Mouse (Mus musculus): ENCODE data around the gene Tceal5. TPM values are rescaled to one million over a fixed set of nuclear protein-coding genes. Genes with fewer than 3 reads are reported as not detected.

Gene Tceal5
- total RNA-seq, 2 experiments from 2014 or later = 0.50 to 0.94 TPM

DNA sequence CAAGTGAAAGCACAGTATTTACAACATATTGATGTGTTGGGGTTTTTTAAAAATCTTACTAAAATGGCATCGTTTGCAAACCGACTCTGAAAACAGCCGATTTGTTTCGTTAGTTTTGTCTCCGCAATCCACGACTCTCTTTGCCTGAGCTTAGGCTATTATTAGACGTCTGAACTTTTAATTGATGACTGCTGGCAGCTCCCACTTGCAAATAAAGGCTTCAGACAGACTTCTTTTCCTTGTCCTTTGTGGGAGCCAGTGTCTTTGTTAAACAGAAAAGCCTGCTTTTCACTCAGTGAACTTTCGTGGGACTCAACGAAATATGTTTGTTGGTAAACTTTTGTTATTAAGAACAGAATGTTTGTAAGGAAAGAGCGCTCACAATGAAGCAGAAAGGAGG, 30.9 kb downstream of the Tceal5 start:
- no peak for DNase-seq (ENCODE audit: low spot score)
- intact Hi-C loops (cut with DNase I) = no loop called here

DNA sequence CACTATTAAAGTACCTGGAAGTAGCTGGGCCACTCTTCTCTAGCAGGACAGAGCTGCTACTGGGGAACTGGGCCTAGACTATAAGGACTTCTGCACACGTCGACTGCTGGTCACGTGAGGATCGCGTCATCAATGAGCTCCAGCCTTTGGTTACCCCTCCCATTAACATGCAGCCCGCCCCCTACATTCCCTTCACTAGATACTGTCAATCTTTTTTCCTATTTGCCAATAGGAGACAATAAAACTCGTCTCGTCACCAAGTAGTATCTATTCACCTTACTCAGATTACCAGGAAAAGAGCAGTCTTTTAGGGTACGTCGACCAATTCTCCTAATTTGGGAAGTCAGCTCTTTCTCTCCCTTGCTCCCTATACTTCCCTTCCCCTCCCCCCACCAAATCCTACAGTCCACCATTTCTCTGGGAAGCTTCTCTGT, 31.5 kb downstream of the Tceal5 start, which contains the start of gene Tceal8:
TSS of gene Tceal8 (minus strand) at position 225 of the 434 bp plus-strand sequence.
- intact Hi-C loops (cut with DNase I) = no loop called here
- DNase-seq (ENCODE audit: low spot score) = peak; percentile 64

DNA sequence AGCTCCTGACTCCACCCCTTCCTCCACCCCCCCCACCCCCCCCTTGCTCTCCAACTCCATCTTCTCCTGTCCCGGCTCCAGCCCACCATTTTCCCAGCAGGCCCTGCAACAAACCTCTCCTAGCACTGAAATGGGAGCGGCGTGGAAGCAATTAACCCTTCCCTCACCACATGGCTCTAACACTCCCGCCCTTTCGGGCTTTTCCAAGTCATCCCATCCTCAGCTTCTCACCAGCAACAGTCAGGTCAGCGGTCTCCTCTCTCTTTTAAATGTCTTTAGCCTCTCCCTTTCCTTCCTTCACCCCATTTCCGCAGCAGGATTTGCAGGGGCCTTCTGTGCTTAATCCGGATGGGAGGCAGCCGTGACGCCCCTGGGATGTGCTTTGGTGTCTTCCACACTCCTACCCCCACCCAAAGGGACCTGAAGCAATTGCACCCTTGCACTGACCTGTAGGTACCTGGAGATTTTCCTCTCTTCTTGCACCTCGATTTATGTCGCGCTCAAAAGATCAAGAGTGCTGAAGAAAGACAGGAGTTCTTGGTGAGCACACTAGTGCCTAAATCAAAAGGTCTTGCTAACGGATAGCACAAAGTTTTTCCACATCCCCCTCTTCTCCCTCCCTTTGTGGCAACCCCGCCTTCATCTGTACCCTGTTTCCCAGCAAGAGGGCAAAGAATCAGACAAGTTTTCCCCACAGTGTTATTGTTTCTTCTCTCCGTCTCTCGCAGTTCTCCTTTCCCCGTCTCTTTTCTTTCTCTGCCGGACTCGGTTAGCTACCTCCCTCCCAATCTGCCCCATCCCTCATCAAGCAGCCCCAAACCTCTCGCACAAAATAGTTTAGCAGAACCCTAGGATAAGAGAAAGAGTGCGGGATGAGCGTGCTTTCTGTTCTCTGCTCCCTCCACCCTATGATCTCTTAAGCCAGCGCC, 32.2 kb downstream of the Tceal5 start:
- intact Hi-C loops (cut with DNase I) = no loop called here
- peak; percentile 35 for DNase-seq (ENCODE audit: low spot score)

DNA sequence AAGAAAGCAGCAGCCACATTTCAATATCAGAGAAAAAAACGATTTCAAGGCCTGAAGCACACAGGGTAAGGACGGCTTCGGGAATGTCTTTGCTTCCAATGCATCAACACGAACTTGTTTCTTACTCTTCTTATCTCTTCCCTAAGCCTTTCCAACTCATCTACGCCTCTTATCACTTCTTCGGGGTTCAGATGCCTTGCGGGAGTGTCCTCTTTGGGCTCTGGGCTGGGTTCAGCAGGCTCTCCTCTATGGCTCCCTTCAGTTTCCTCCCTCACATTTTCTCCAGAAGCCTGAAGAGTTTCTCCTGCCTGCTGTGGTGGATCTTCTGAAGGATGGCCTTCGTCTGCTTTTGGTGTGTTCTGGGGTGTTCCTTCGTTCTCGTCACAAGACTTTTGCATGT, 33.1 kb downstream of the Tceal5 start:
- intact Hi-C loops (cut with DNase I) = no loop called here
- no peak for DNase-seq (ENCODE audit: low spot score)

Small RNA genes lying within 50 kb of the gene (microRNA-seq; reads per million reads assigned to microRNA genes)
- gene Mir6383 = not detected

Other genes starting within 250 kb of the Tceal5 start
- 1 to 10 TPM; 2.0 to 3.0 TPM for gene Arxes2, start 210.1 kb downstream of the Tceal5 start, total RNA-seq (2021)
- gene Arxes1, start 170.5 kb downstream of the Tceal5 start, total RNA-seq (2021) = under 1 TPM; 0.81 to 0.86 TPM
- under 1 TPM in 1 of 2 experiments, not detected in 1; 0.29 TPM for gene Bex2, start 135.6 kb downstream of the Tceal5 start, total RNA-seq (2021)
- gene Nxf3, start 118.6 kb downstream of the Tceal5 start, total RNA-seq (2021) = under 1 TPM in 1 of 2 experiments, not detected in 1; 0.22 TPM
- 1 to 10 TPM in 1 of 2 experiments, under 1 TPM in 1; 0.83 to 1.1 TPM for gene Bex4, start 64.9 kb downstream of the Tceal5 start, total RNA-seq (2021)
- 10 to 100 TPM; 20.6 to 23.8 TPM for gene Tceal8, start 31.5 kb downstream of the Tceal5 start, total RNA-seq (2021)
- 1 to 10 TPM in 1 of 2 experiments, under 1 TPM in 1; 0.95 to 1.3 TPM for gene Tceal7, start 10.9 kb upstream of the Tceal5 start, total RNA-seq (2021)
- 1 to 10 TPM; 2.0 to 3.6 TPM for gene Bex1, start 11.6 kb upstream of the Tceal5 start, total RNA-seq (2021)
- 10 to 100 TPM; 31.2 to 36.5 TPM for gene Tceal9, start 41.2 kb upstream of the Tceal5 start, total RNA-seq (2021)
- 10 to 100 TPM; 12.2 to 17.1 TPM for gene Bex3, start 66.4 kb upstream of the Tceal5 start, total RNA-seq (2021)

All from heart, postnatal 25 days (tissue).